Mouse (Mus musculus) testis, postnatal 14 days (tissue): ENCODE measurements around the gene Ppp1r27.
A peak's percentile ranks its signal among the peaks of the same experiment; 100 is the strongest.
"Not testable (repeated sequence)": the region's sequence is repeated elsewhere in the genome, so short reads cannot be mapped to it uniquely, and the experiment has no call there.

Experiments used
- DNase-seq: peaks from one replicate; pipeline ENCODE4 v3.0.0; 2021; ENCODE audit warnings: low spot score

Gene Ppp1r27

DNA sequence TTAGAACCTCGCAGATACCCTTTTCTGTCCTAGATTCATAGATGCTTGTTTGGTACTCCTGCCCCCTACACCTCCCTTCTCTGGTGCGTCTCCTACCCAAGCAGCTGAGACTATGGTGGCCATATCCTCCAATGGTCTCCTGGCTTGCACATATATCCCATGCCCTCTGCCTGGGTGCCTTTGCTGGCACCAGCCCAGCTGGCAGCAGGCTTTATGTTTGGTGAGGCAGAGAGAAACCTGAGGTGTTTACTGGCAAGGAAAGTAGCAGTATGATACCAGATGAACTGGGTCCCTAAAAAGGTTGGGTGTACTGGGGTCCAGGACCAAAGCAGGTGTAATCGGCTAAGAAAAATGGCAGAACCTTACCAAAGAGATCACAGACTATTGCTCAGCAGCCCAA is 5.0 kb downstream of the Ppp1r27 start:
- DNase-seq = no peak

DNA sequence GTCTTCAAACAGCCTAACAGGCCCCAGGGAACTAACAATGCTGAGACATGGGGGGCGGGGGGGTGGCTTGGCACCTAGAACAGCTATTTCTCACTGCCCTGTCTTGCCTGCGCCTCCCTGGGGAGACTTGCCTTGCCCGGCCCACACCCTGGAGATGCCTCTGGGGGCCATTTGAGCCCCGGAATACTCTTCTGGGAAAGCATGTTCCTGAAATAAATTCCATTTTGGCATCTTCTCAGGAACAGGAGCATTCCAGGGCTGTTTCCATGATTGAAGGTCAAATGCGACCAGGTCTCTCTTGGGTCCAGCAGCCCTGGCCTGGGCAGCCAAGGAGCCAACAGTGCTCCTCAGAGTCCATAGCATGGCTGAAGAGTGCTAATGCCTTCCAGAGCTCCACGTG is 8.6 kb downstream of the Ppp1r27 start:
- DNase-seq = no peak

DNA sequence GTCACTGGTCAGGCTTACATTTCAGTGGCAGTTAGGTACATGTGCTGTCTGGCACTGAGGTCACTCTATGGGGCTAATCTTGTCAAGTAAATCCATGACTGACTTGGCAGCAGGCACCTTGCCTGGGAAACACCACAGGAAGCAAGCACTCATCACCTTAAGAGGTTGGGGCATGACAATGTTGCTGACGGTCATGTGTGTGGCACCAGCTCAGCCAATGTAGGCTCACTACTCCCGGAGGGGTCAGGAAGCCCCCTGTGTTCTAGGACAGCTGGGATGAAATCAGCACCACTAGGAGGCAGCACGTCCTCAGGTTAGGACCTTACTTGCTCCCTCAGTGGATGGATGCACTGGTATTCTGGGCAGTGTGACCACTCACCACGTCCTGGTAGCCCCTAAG is 9.0 kb downstream of the Ppp1r27 start:
- no peak for DNase-seq

DNA sequence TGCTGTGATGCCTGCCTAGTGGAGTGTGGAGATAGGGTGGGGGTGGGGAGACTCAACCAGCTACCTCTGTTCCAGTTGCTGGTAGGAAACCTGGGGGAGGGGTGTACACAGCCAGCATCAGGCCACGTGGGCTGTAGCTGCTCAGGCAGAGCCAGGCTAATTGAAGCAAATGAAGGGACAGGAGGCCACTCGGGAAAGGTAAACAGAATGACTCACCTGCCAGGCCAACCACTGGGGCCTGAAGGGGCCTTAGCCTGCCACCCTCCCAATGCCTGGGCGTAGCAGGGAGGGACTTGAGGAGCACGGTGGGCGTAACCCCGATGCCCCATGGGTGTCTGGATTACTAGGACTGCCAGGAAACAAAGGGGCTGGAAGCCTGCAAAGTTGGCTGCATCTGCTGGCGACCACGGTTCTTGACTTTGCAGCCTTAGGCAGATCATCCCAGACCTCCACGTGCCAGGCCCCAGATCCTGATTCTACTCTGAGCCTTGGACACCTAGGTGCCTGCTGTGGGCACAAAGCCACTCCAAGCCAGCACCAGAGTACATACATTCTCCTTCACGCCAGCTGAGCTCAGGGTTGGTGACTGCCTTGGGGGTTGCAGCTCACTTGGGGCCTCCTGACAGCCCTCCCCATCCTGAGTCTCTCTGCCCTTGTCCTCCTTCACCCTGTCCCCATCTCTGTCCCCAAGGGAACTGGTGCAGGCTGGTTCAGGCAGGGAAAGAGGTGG is 11.5 kb downstream of the Ppp1r27 start:
- DNase-seq = no peak

DNA sequence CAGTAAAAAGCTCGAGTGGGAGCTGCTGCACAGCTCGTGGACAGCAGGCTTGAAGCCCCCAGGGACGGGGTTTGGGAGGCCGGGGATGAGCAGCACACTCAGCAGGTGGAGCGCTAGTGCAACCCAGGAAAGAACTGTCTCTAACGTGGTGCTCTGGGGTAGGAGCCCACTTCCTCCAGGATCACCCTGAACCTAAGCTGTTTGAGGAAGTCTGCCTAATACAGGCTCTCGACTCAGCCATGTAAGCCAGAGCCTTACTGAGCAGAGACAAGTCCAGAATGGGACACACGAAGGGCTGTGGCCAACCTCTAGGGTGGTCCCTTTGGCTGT is 12.0 kb downstream of the Ppp1r27 start:
- DNase-seq = no peak

DNA sequence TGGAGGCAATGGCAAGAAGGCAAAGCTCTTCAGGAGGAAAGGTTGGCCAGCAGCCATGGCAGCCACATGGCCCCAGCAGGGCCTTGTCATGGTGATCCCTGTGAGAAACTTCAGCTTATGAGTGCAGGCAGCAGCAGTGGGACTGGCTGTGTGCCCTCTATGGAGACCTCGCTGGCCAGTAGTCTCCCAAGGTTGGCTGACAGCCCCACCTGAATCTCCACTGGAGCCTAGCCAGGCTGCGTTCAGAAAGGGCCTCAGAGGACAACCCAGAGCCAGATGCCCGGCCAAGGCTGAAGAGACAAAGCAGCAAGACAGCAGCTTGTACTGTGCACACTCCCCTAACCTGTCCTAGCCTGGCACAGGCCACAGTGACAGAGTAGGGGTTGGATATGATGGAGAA is 12.4 kb downstream of the Ppp1r27 start:
- no peak for DNase-seq

DNA sequence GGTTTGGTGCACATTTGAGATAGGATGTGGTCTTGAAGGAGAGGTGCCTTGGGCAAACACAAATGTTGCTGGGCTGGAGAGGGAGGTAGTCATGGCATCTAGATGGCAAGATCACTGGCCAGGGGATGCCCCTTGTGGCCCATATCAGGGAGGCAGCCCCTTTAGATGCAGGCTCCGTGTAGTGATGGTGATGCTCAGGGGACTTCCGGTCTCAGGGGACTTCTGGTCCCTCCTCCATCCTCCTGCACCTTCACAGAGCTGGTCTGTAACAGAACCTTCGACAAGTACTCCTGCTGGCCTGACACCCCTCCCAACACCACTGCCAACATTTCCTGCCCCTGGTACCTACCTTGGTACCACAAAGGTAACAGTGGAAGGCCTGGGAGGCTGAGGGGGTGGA is 15.1 kb downstream of the Ppp1r27 start:
- no peak for DNase-seq

DNA sequence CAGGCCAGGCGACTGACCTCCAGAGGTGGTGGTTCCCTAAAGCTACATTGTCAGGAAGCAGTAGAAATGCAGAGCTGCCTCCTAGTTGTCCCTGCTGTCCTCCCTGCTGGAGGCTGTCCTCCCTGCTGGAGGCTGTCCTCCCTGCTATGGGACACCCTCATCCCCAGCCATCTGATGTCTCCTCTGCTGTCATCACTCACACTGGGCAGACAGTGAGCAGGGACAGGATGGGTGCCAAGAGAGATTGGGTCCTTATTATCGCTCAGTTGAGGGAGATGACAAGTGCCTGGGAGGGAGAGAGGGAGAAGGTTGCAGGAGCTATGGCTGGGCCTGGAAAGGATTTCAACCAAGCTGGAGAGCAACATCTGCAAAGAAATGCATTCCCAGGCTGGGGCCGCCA is 15.8 kb downstream of the Ppp1r27 start:
- no peak for DNase-seq

DNA sequence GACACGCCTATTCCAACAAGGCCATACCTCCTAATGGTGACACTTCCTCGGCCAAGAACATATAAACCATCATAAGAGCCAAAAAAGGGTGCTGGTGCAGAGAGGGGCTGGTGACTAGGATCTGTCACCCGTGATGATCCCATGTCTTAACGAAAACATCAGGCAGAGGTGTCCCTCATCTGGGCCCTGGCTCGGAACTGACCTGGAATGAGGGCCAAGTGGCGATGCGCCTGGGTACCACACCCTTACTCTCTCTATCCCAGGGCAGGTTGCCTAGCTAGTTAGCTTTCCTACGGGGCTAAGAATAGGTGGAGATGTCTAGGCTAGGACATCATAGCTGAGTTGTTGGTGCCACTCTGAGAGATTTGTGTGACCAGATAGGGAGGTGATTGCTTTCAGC is 16.8 kb downstream of the Ppp1r27 start:
- no peak for DNase-seq

DNA sequence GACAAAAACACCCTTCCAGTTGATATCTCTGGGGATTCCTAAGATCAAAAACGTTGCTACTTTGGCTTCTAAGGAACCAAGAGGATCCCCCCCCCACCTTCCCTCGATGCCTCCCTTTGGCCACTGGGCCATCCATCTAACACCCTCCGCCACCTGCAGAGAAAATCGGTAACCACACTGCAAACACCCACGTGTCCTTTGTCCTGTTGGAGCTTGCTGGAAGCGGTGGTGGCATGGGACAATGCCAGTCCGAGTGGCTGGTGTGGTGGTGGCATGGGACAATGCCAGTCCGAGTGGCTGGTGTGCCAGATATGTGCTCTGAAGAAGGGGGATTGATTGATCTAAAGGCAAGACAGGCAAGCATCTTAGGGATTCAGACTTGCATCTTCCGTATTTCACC is 19.3 kb downstream of the Ppp1r27 start:
- no peak for DNase-seq

DNA sequence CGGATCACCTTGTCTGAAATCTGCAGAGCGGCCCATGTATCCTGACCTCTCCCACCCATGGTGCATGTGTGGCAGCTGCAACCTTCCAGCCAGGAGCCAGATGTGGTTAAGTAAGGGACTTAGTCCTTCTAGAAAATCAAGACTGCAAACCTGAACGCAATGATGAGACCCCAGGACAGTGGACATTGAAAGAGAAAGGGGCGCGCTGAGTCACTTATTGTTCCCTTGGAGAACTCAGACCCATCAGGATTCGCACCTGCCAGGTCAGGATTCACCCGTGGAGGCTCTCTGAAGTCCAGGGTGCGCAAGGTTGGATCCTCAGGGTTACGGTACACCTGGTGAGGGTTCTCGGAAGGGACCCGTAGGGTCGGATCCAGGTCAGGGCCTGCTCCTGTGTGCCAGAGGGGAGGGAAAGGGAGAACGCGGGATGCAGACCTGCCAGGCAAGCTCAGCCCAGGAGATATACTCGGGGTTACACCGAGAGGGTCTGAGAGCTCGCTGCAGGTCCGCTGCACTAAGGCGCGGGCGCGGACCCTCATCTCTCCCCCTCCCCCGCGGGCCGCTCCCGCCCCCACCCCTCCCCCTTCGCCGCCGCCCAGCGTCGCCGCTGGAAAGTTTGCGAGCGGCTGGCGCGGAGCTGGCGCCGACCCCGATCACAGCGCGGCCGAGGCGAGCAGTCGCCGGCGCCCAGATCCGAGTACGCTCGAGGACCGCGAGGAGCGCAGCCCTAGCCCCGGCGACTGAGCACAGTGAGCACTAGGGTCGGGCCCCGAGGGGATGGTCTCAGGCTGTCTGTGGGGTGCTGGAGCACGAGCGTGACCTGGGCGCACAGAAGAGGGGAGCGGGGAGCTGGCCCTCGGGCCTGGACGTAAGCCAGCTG is 20.6 kb downstream of the Ppp1r27 start, which contains the start of gene Gcgr:
Gene Gcgr, plus strand, starts transcription at position 615 of the 880 bp plus-strand sequence.
- DNase-seq = no peak

DNA sequence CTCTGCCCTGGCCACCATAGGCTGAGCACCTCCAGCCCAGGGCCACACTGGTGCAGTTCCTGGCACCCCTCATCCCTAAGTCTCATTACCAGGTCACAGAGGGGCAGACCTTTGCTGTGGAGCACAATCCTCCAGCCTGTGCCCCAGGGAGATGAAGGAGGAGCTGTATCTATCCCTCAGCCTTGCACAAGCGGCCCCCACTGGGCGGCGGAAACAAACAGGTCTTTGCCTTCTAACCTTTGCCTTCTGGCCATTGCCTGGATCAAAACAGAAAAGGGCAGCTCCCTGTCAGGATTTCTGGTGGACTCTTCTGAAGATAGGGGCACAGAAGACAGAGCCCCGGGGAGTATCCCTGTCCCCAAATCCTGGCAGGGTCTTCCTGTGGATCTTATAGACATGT is 22.0 kb downstream of the Ppp1r27 start:
- no peak for DNase-seq

DNA sequence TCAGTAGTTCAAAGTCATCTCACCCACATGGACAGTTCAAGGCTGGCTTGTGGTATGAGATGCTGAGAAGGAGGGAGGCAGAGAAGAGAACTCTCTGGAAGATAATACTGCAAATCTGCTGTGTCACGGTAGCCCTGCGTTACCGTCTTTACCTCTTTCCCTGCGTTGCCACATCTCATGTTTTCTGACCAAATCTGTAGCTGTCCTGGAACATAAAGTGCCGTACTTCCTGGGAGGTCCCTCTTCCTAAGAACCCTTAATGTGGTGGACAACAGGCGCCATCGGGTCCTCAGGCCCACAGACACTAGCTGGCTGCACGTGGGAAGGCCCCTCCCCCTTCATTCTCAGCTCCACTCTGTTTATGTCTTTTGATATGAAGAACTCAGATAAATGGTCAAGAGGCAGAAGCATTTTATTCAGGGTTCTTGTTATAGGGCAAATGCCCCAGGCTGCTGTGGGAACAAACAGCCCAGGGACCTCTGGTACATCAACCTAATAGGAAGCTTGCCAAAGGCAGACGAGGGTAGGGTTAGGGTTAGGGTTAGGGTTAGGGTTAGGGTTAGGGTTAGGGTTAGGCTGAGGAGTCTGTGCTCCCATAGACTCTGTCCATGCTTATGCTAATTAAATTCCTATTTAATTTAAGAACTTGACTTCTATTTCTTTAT is 23.1 kb downstream of the Ppp1r27 start:
- no peak for DNase-seq

DNA sequence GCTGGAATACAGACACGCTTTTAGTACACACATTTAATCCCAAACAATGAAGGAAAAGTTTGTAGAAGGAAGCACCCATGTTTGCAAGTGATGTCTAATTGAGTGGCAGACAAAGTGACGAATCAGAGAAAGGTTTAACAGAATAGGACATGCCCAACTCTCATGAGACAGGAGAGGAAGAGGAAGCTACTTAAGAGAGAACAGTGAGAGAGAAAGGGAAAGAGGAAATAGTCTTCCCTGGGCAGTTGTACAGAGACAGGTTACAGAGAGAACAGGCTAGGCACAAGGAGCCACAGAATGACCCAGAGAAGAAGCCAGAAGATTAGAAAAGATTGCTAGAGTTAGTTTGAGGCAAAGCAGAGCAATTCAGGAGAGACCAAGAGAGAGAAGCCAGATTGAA is 25.0 kb downstream of the Ppp1r27 start:
- no peak for DNase-seq

DNA sequence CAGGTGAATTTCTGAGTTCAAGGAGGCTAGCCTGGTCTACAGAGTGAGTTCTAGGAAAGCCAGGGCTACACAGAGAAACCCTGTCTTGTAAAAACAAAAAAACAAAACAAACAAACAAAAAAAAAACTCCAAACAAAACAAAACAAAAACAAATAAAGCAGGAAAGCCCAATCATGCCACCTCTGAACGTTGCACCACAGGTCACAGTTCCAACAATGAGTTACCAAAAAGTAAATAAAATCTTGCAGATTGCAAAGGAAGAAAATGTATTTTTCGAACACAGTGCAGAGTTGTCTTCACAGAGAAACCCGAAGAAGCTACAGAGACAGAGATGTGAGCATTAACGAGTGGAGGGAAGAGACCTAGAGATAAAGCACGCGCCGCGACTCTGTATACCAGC is 28.4 kb downstream of the Ppp1r27 start:
- no peak for DNase-seq

DNA sequence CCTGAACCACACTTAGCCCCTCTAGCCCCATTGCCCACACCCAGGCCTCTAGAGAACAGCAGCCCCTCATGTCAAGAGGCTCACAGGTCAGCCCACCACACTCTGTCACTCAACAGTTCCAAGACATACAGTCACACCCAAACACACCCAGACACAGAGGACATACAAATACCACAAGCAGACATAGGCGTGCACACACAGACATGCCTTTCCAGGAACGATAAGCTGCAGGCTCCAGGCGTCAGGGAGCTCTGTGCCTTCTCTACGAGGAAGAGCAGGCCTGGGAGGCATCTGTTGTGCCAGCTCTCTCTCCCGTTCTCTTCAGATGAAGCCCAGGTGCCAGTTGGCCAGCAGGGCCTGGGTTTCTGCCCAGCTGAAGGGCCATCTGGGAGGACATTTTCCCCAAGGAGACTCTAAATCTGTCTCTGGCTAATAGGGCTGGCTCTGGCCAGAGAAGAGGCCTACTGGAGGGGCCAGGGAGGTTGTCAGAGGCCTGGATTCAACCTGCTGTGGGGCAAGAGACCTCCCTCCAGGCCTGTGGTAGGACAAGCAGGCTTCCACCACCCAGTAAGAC is 29.9 kb downstream of the Ppp1r27 start:
- no peak for DNase-seq

DNA sequence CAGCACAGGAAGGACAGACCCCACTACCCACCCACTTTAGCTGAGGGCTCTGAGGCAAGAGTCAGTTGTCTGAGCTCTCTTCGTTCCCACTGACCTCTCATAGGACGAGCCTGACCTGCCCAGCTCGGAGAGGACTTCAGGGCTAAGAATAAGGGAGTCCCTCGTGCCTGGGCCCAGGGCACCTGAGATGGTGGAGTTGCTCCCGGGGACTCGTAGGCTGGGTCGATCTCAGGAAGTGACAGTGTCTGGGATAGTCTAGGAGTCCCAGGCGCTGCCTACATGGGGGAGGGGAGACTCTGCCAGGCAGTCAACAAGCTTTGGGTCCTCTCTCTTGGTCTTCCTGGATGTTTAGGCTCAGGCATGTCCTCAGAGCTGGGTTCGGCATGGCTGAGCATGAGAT is 30.4 kb downstream of the Ppp1r27 start:
- no peak for DNase-seq

DNA sequence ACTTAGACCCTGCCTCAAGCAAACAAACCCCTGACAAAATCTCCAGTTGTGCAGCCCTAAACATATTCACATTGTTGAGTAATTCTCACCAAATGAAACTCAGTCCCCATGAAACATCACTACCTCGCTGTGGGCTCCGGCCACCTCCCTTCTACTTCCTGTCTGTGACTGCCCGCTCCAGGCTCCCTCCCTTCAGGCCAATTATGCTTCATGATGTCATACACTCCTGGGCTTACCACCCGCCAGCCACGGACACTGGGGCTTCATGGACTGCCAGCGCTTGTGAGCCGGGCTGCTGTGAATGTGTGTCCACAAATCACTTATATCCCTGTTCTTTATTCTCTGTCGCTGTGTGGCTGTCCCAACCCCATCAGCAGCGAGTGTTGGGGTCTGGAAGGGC is 31.2 kb downstream of the Ppp1r27 start:
- no peak for DNase-seq

DNA sequence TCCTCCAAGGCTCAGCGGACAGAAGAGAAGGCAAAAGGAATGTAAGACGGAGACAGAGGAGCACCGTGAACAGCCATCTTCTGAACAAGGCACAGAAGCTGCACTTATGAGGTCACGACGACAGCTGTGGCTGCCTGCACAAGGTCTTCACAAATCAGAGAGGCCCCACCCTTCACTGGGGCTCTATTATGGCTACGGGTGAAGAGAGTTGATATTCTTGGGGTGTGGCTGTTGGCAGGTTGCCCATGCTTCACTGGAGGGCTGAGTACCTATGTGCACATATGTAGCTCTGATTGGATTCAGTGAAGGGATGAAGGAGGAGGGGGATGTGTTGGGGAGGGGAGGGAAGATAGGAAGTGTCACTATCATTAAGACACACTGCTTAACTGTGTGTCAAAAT is 32.4 kb downstream of the Ppp1r27 start:
- DNase-seq = no peak

DNA sequence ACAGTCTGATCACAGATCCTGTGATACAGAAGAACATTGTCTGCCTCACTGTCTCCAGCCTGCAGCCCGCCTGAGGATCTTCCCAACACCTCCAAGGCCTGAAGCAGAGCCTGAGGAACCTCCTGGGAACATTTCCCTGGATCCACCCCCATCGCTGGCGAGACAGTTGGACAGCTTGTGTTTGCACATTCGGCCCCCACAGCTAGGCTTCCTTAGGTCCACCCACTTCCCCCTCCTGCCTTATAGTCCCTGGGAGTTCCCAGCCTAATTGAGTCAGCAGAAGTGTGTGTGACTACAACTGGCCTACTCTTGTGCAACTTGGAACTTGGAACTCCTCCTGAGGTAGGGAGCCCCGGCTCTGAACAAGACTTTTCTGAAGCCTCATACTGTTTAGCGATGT is 32.9 kb downstream of the Ppp1r27 start:
- peak; percentile 50 for DNase-seq

DNA sequence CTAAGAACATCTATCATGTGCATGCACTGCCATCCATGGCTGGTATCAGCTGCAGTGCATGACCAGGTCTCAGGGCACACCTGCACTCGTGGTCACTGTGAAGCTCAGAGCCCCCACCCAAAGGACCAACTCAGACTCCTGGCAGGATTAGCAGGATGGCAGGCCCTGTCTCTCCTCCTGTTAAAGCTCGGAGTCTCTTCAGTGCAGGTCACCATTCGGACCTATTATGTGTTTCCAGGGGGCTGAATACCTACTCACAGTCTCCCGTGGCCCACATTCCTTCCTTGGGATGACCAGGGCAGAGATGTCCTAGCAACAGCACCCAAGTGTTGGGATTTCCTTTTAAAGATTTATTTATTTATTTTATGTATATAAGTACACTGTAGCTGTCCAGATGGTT is 33.8 kb downstream of the Ppp1r27 start:
- no peak for DNase-seq

DNA sequence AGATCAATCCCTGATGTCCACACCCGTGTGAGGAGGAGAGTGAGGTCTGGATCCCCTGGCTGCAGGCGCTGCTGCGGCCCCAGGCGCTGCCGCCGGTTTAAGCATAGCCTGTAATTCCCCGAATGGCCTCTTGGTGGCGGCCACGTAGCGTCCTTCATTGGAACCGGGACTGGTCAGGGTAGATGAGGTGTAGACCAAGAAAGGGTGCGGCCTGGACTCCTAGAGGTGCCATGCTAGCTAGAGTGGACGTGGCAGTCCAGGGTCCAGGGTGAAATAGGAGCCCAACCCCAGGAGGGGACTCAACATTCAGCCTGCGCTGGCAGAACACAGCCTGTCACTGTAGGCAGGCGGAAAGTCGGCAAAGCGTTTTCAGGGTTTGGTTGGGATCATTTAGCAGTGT is 35.3 kb downstream of the Ppp1r27 start:
- DNase-seq = peak; percentile 86

DNA sequence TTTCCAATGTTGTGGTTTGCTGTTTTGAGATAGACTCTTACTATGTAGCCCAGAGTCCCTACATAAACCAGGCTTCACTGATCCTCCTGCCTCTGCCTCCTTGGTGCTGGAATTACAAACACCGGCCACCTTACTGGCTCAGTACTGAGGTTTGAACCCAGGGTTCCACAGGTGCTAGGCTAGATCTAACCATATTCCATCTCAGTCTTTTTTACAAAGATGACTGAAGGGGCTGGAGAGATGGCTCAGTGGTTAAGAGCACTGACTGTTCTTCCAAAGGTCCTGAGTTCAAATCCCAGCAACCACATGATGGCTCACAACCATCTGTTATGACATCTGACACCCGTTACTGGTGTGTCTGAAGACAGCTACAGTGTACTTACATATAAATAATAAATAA is 36.7 kb downstream of the Ppp1r27 start:
- not testable (repeated sequence) for DNase-seq
